Mouse (Mus musculus) MN1 (cell line): ENCODE results near the gene Foxf2.
A peak's percentile ranks its signal among the peaks of the same experiment; 100 is the strongest.

Experiments used
- DNase-seq: peaks from one replicate; pipeline ENCODE4 v3.0.0-alpha.2; 2016; ENCODE audit warnings: low spot score

The Foxf2 gene

GRCm38 (mm10) chr13:31626183-31626801 is 676 bp downstream of the Foxf2 start:
- DNase-seq = no peak

GRCm38 (mm10) chr13:31626991-31627625 is 1.5 kb downstream of the Foxf2 start:
- no peak for DNase-seq

- DNase-seq = no peak
Measured at GRCm38 (mm10) chr13:31627864-31628690, 2.5 kb downstream of the Foxf2 start.

- no peak for DNase-seq
Measured at GRCm38 (mm10) chr13:31628691-31629180, 3.1 kb downstream of the Foxf2 start.

- no peak for DNase-seq
Measured at GRCm38 (mm10) chr13:31629321-31629851, 3.8 kb downstream of the Foxf2 start.

- DNase-seq = no peak
Measured at GRCm38 (mm10) chr13:31630051-31630450, 4.4 kb downstream of the Foxf2 start.

- DNase-seq = no peak
Measured at GRCm38 (mm10) chr13:31630551-31630950, 4.9 kb downstream of the Foxf2 start.

GRCm38 (mm10) chr13:31631291-31631690 is 5.7 kb downstream of the Foxf2 start:
- DNase-seq = no peak

GRCm38 (mm10) chr13:31632450-31632849 is 6.8 kb downstream of the Foxf2 start:
- peak; percentile 19 for DNase-seq

GRCm38 (mm10) chr13:31633259-31633658 is 7.6 kb downstream of the Foxf2 start:
- no peak for DNase-seq

GRCm38 (mm10) chr13:31635546-31635945 is 9.9 kb downstream of the Foxf2 start:
- no peak for DNase-seq

- no peak for DNase-seq
Measured at GRCm38 (mm10) chr13:31641517-31641916, 15.9 kb downstream of the Foxf2 start.

GRCm38 (mm10) chr13:31652131-31652745 is 26.6 kb downstream of the Foxf2 start:
- no peak for DNase-seq

- no peak for DNase-seq
Measured at GRCm38 (mm10) chr13:31656249-31656648, 30.6 kb downstream of the Foxf2 start.

- DNase-seq = no peak
Measured at GRCm38 (mm10) chr13:31658212-31658611, 32.6 kb downstream of the Foxf2 start.

GRCm38 (mm10) chr13:31658963-31659362 is 33.3 kb downstream of the Foxf2 start:
- DNase-seq = peak; percentile 40

- DNase-seq = no peak
Measured at GRCm38 (mm10) chr13:31661211-31661610, 35.6 kb downstream of the Foxf2 start.

- DNase-seq = no peak
Measured at GRCm38 (mm10) chr13:31665376-31665775, 39.8 kb downstream of the Foxf2 start.

- DNase-seq = no peak
Measured at GRCm38 (mm10) chr13:31667919-31668524, 42.4 kb downstream of the Foxf2 start.

- DNase-seq = no peak
Measured at GRCm38 (mm10) chr13:31672093-31672492, 46.5 kb downstream of the Foxf2 start.
